Mouse (Mus musculus) liver, embryonic 14.5 days (tissue): Measurements from ENCODE around the gene Cyb5r4. TPM values are rescaled to one million over a fixed set of nuclear protein-coding genes. Genes with fewer than 3 reads are reported as not detected.

ENCODE experiments used
- ATAC-seq: fragments of 200-750 bp; cut with Nextera tagmentation; 2 replicates; pipeline ENCODE4 v1.8.0; 2017; ENCODE audit warnings: moderate number of reproducible peaks, mild to moderate bottlenecking, moderate library complexity; ENCODE audit not compliant: insufficient read depth
- DNase-seq, 3 experiments: peaks; one replicate each; pipeline ENCODE4 v3.0.0-alpha.2; 2012 to 2013; ENCODE audit warnings: low read depth in 3 of 3, low spot score in 3 of 3
- H3K27ac ChIP-seq: fragments of 300-500 bp; sonication (generic); 2 replicates; pipeline ENCODE4 v1.5.1; 2014; ENCODE audit warnings: moderate library complexity, mild to moderate bottlenecking, control low read depth, inconsistent platforms
- H3K27me3 ChIP-seq: fragments of 300-500 bp; sonication (generic); 2 replicates; pipeline ENCODE4 v1.6.1; 2014; ENCODE audit warnings: mild to moderate bottlenecking, low read length, moderate library complexity; ENCODE audit not compliant: control insufficient read depth, insufficient read depth
- H3K36me3 ChIP-seq: fragments of 300-500 bp; sonication (generic); replicated peaks from 2 replicates; pipeline ENCODE4 v1.6.1; 2014; ENCODE audit warnings: low read depth; ENCODE audit not compliant: control insufficient read depth, insufficient read depth
- H3K4me1 ChIP-seq, 2 experiments: fragments of 200-500 bp in 1 of 2; fragments of 300-500 bp in 1 of 2; sonication (generic) in 1 of 2; replicated peaks; 2 replicates each; pipeline ENCODE4 v1.6.1; 2012 to 2014; ENCODE audit warnings: antibody characterized with exemption in 1 of 2, inconsistent platforms in 1 of 2, low read length in 1 of 2; ENCODE audit not compliant: control insufficient read depth in 2 of 2, insufficient read depth in 2 of 2
- H3K4me2 ChIP-seq: fragments of 300-500 bp; sonication (generic); 2 replicates; pipeline ENCODE4 v1.6.1; 2014; ENCODE audit warnings: low read depth, mild to moderate bottlenecking, control low read depth, moderate library complexity
- H3K4me3 ChIP-seq, 2 experiments: fragments of 200-500 bp in 1 of 2; fragments of 300-500 bp in 1 of 2; sonication (generic) in 1 of 2; 2 replicates each; pipeline ENCODE4 v1.5.1; 2012 to 2014; ENCODE audit warnings: low read depth in 2 of 2, low read length in 2 of 2, mild to moderate bottlenecking in 2 of 2, control low read depth in 1 of 2, inconsistent platforms in 1 of 2, moderate library complexity in 1 of 2; ENCODE audit not compliant: insufficient read depth in 1 of 2
- H3K9ac ChIP-seq: fragments of 300-500 bp; sonication (generic); replicated peaks from 2 replicates; pipeline ENCODE4 v1.6.1; 2014; ENCODE audit warnings: mild to moderate bottlenecking, control low read depth, moderate library complexity
- H3K9me3 ChIP-seq: fragments of 300-500 bp; sonication (generic); 2 replicates; pipeline ENCODE4 v1.6.1; 2016; ENCODE audit warnings: low read length, mixed read lengths; ENCODE audit not compliant: control insufficient read depth
- CTCF ChIP-seq: IDR thresholded peaks from 2 replicates; pipeline ENCODE4 v1.5.1; 2016; ENCODE audit warnings: antibody characterized with exemption, low read depth, control low read depth
- EP300 ChIP-seq: IDR thresholded peaks from 2 replicates; pipeline ENCODE4 v1.6.1; 2016; ENCODE audit warnings: antibody characterized with exemption, low read depth
- WGBS: fragments of 180-500 bp; shearing (Covaris S2); extraction: QIAGEN DNeasy Blood & Tissue Kit; methylation state at CpG from one replicate; pipeline ENCODE4 v1.1.7; 2014; ENCODE audit not compliant: insufficient replicate concordance; 5-methylcytosine and 5-hydroxymethylcytosine counted together
- polyA plus RNA-seq, 2 experiments: library from polyadenylated mRNA; depleted of rRNA in 1 of 2; stranded (reverse) in 1 of 2; unstranded in 1 of 2; fragments of >200 nt; fragmentation: Nextera tagmentation in 1 of 2; extraction: Ambion mirVana in 1 of 2; gene quantifications; 2 replicates each; pipeline versions ENCODE4 v1.2.1 to v1.2.3; 2012 to 2014

The Cyb5r4 gene
- polyA plus RNA-seq, 2 experiments = 11.2 to 32.4 TPM

GRCm38 (mm10) chr9:86986703-86987296, 35.0 kb upstream of the Cyb5r4 start:
- Histone ChIP-seq H3K9ac (no peak overlapping the region), H3K4me2 (no peak overlapping the region), H3K27me3 (no peaks in the 10 kb centered on the region), H3K9me3 (no peaks in the 10 kb centered on the region), H3K36me3 (no peaks in the 10 kb centered on the region), H3K4me3 (no peak overlapping the region), H3K27ac (no peak overlapping the region), H3K4me1 (no peaks in the 10 kb centered on the region)
- WGBS = 48% methylated on average over 7 of the region's 7 CpGs
- TF ChIP-seq EP300 = no peak
- TF ChIP-seq CTCF = no peak
- ATAC-seq (no peak), DNase-seq (no peak)

DNA sequence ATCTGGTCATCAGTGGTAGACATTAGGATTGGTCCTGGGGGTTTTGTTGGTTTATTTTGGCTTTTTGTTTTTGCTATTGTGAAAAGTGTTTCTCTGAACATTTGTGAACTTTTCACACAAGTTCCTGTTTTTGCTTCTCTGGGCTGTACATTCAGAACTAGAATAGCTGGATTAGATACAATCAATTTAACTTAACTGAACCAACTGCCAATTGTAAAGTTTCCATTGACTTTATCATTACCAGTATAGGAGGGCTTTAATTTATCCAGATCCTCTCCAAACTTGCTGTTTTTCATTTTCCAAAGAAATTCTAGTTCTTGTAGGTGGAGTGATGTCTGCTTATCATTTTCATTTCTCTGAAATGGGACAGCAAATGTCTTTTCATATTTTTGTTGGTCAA, 32.0 kb upstream of the Cyb5r4 start:
- no peak overlapping the region for H3K27ac ChIP-seq
- H3K36me3 ChIP-seq = no peaks in the 10 kb centered on the region
- no peaks in the 10 kb centered on the region for H3K27me3 ChIP-seq
- H3K4me1 ChIP-seq = no peaks in the 10 kb centered on the region
- no peaks in the 10 kb centered on the region for H3K9me3 ChIP-seq
- H3K9ac ChIP-seq = no peak overlapping the region
- TF ChIP-seq CTCF (no peak), EP300 (no peak)
- DNase-seq = no peak
- H3K4me3 ChIP-seq = no peak overlapping the region
- ATAC-seq = no peak
- no peak overlapping the region for H3K4me2 ChIP-seq

DNA sequence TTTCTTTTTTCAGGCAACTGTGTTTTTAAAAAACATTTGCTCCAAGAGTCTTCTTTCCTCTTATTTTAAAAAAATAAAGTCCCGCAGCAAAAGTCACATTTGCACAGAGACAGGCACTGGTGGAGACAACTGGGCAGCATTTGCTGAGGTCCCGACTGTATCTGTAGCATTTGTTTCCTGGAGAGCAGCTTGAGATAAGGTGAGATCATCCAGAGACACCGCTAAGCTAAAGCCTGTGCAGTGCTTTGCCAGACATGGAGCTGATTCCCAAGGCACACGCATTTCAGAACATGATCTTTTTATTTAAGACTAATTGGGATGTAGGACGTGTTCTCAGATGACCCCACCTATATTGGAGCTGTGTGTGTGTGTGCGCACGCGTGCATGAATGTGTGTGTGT, 30.1 kb upstream of the Cyb5r4 start:
- Histone ChIP-seq H3K27me3 (no peaks in the 10 kb centered on the region), H3K9me3 (no peaks in the 10 kb centered on the region), H3K4me1 (no peaks in the 10 kb centered on the region), H3K27ac (no peak overlapping the region), H3K4me2 (no peak overlapping the region), H3K9ac (no peak overlapping the region), H3K4me3 (no peak overlapping the region), H3K36me3 (no peaks in the 10 kb centered on the region)
- TF ChIP-seq CTCF (no peak), EP300 (no peak)
- DNase-seq (no peak), ATAC-seq (no peak)
- 53% methylated on average over 8 of the region's 8 CpGs for WGBS

GRCm38 (mm10) chr9:86997046-86997691, 24.6 kb upstream of the Cyb5r4 start:
- Histone ChIP-seq H3K36me3 (no peaks in the 10 kb centered on the region), H3K27me3 (no peaks in the 10 kb centered on the region), H3K27ac (no peak overlapping the region), H3K9me3 (no peaks in the 10 kb centered on the region), H3K4me2 (no peak overlapping the region), H3K9ac (no peak overlapping the region), H3K4me3 (no peak overlapping the region), H3K4me1 (no peaks in the 10 kb centered on the region)
- WGBS = 45% methylated on average over 3 of the region's 3 CpGs
- ATAC-seq = no peak
- DNase-seq = no peak
- TF ChIP-seq CTCF (no peak), EP300 (no peak)

DNA sequence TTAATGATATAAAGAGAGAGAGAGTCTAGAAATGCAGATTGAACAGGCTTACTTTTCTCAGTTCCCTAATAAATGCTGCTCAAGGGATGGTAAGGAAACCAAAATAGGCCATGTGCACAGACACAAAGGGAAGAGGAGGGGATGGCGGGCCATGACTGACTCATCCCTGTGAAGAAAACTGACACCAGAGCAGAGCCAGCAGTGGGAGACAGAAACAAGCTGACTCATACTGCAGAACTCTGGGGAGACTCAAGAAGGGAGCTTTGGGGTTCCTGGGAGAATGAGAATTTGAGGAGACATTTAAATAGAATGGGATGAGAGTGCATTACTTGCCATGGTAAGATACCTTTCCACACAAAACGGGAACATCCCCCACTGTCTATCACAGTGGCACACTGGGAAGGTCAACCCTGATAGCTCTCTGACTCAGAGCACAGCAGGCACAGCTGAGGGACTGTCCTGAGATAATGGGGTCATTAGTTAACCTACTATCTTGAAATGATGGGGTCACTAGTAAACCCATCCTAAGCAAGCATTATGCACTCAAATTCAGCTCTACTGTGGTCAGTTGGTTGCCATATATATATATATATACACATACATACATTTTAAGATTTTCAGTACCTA, 21.7 kb upstream of the Cyb5r4 start:
- Histone ChIP-seq H3K4me1 (no peaks in the 10 kb centered on the region), H3K27me3 (no peaks in the 10 kb centered on the region), H3K9me3 (no peaks in the 10 kb centered on the region), H3K4me2 (no peak overlapping the region), H3K4me3 (no peak overlapping the region), H3K36me3 (no peaks in the 10 kb centered on the region), H3K9ac (no peak overlapping the region), H3K27ac (no peak overlapping the region)
- DNase-seq = no peak
- no peak for ATAC-seq
- TF ChIP-seq CTCF (no peak), EP300 (no peak)
- 39% methylated on average over 2 of the region's 2 CpGs for WGBS
